26 mouse cellular contexts compared by ENCODE assay signal in the genomic region with DNA sequence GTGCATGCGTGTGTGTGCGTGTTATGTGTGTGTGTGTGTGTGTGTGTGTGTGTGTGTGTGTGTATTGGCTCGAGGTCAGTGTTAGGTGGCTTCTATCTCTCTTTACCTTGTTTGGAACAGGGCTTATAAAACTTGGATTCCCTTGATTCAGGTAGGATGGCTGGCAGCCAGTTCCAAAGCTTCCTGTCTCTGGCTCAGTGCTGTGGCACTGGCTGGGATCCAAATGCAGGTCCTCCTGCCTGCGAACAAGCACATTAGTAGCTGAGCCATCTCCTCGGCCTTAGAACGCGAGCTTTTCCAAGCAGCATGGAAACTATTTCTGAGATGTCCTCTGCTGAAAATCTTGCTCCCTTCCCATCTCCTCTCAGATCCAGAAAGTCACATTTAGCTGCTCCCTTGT. TPM values are rescaled to one million over a fixed set of nuclear protein-coding genes. Genes with fewer than 3 reads are reported as not detected.
DNase-seq lines count a peak whose midpoint lies in the region; ATAC-seq and TF ChIP-seq lines count a peak whose summit lies in the region.
"Had no signal": no experiment of that assay in that cellular context is flagged by ENCODE, and none has a peak within 500 bp of the region (broad histone marks: within the 10 kb centered on the region; RNA-seq: fewer than 3 reads in every experiment).

No protein-coding gene starts in this region.

- H3K27me3 ChIP-seq in heart, postnatal 0 days (ENCODE audit: control insufficient read depth, insufficient read depth, low read length), result no peaks in the 10 kb centered on the region
- no peaks in the 10 kb centered on the region for H3K27me3 ChIP-seq in testis, adult 2 months (ENCODE audit: control insufficient read depth, insufficient read depth, low read length)
- H3K27me3 ChIP-seq: CH12.LX; embryonic facial prominence, embryonic 12.5 days; forebrain, embryonic 12.5 days; heart, embryonic 15.5 days; hindbrain, embryonic 13.5 days; intestine, embryonic 15.5 days; Patski had no signal

- no peak for TF ChIP-seq CTCF in heart, postnatal 0 days (IDR thresholded peaks at IDR 0.05; ENCODE audit: low read depth)
- TF ChIP-seq CTCF in testis, adult 2 months (IDR thresholded peaks at IDR 0.05; ENCODE audit: control insufficient read depth, insufficient read depth, insufficient replicate concordance, low read depth, low read length), result no peak

- H3K9me3 ChIP-seq in heart, postnatal 0 days (replicated peaks; ENCODE audit: control insufficient read depth, low read length), result no peaks in the 10 kb centered on the region; the same call in 1 of the 2 replicates
- H3K9me3 ChIP-seq: embryonic facial prominence, embryonic 12.5 days; forebrain, embryonic 12.5 days; heart, embryonic 15.5 days; hindbrain, embryonic 13.5 days; intestine, embryonic 15.5 days had no signal

- no peak overlapping the region for H3K4me3 ChIP-seq in heart, postnatal 0 days (ENCODE audit: low read depth, low read length)
- H3K4me3 ChIP-seq in testis, adult 2 months (ENCODE audit: control insufficient read depth, low read depth, low read length), result peak overlapping the region; percentile 71
- H3K4me3 ChIP-seq: embryonic facial prominence, embryonic 12.5 days; forebrain, embryonic 12.5 days; heart, adult 2 months; heart, embryonic 15.5 days; hindbrain, embryonic 13.5 days; intestine, embryonic 15.5 days had no signal

- H3K4me2 ChIP-seq in heart, postnatal 0 days (ENCODE audit: low read depth, low read length), result no peak overlapping the region
- H3K4me2 ChIP-seq: embryonic facial prominence, embryonic 12.5 days; forebrain, embryonic 12.5 days; heart, embryonic 11.5 days; heart, embryonic 15.5 days; hindbrain, embryonic 13.5 days; intestine, embryonic 15.5 days had no signal

- H3K27ac ChIP-seq in heart, postnatal 0 days (ENCODE audit: low read depth), result peak overlapping the region; percentile 57; the same call in 1 of the 2 replicates
- H3K27ac ChIP-seq in testis, adult 2 months (ENCODE audit: control insufficient read depth, insufficient read depth, low read depth, low read length), result no peak overlapping the region
- H3K27ac ChIP-seq: embryonic facial prominence, embryonic 12.5 days; forebrain, embryonic 12.5 days; heart, adult 2 months; heart, embryonic 15.5 days; hindbrain, embryonic 13.5 days; intestine, embryonic 15.5 days had no signal

- intact Hi-C loops in heart, postnatal 36 days (cut with DNase I), result no loop called here

- no peak for ATAC-seq in heart, postnatal 0 days (ENCODE audit: insufficient read depth, low read depth)
- ATAC-seq: forebrain, embryonic 16.5 days; Patski had no signal

- no peak for TF ChIP-seq POLR2A in testis, adult 2 months (IDR thresholded peaks at IDR 0.05; ENCODE audit: control insufficient read depth, low read depth, low read length)

- H3K4me1 ChIP-seq in heart, postnatal 0 days (ENCODE audit: control insufficient read depth, insufficient read depth), result no peaks in the 10 kb centered on the region
- H3K4me1 ChIP-seq in testis, adult 2 months (ENCODE audit: control insufficient read depth, insufficient read depth, low read length), result peaks cover 12% of the 10 kb centered on the region
- H3K4me1 ChIP-seq: embryonic facial prominence, embryonic 12.5 days; forebrain, embryonic 12.5 days; hindbrain, embryonic 13.5 days; intestine, embryonic 15.5 days had no signal

- H3K9ac ChIP-seq in heart, postnatal 0 days (replicated peaks; ENCODE audit: low read depth, low read length), result no peak overlapping the region
- H3K9ac ChIP-seq: embryonic facial prominence, embryonic 12.5 days; forebrain, embryonic 12.5 days; heart, embryonic 15.5 days; hindbrain, embryonic 13.5 days; intestine, embryonic 15.5 days had no signal

- TF ChIP-seq EP300 in heart, postnatal 0 days (IDR thresholded peaks at IDR 0.05; ENCODE audit: low read depth), result no peak

- WGBS in heart, postnatal 0 days, result 62% methylated on average over 7 of the region's 7 CpGs
- WGBS in large intestine, adult 2 months, result 24% methylated on average over 7 of the region's 7 CpGs

- DNase-seq in cerebellum, postnatal 25 days, result peak; percentile 36 to 61
- no peak for DNase-seq in cerebellum, adult 11-12 months
- no peak for DNase-seq in heart, postnatal 0 days (ENCODE audit: low spot score)
- DNase-seq in heart, postnatal 36 days, result no peak
- no peak for DNase-seq in testis, postnatal 10 days (ENCODE audit: low spot score)
- peak; percentile 55 for DNase-seq in large intestine, adult 2 months (ENCODE audit: low read depth, low spot score)
- DNase-seq: adrenal gland, adult 2 months; adrenal gland, postnatal 25 days; cerebellum, adult 18-20 months; embryo, embryonic 11 days; gastrocnemius, postnatal 10 days; heart, adult 2 months; heart, postnatal 4 days; kidney, adult 18-20 months had no signal

- no peaks in the 10 kb centered on the region for H3K36me3 ChIP-seq in heart, postnatal 0 days (replicated peaks; ENCODE audit: control insufficient read depth, insufficient read depth, low read length)
- no peaks in the 10 kb centered on the region for H3K36me3 ChIP-seq in testis, adult 2 months (ENCODE audit: control insufficient read depth, insufficient read depth, low read length)
- H3K36me3 ChIP-seq: embryonic facial prominence, embryonic 12.5 days; forebrain, embryonic 12.5 days; heart, embryonic 15.5 days; hindbrain, embryonic 13.5 days; intestine, embryonic 15.5 days had no signal

RNA-seq across cellular contexts. Expression of a gene that starts 1.7 kb away (rescaled TPM):
- not detected in 2 replicates for total RNA-seq in heart, postnatal 0 days (2014; rRNA removed; ENCODE audit: low replicate concordance)
- polyA plus RNA-seq in heart, postnatal 0 days (2015; fragmentation: Nextera tagmentation; extraction: Ambion mirVana), result 0.04 TPM in 1 of 2 replicates, not detected in the other
- under 1 TPM in 1 of 2 experiments, not detected in 1; 0.14 TPM for total RNA-seq in heart, postnatal 36 days (2021)
- 6.2 and 8.6 TPM in 2 replicates for polyA plus RNA-seq in testis, adult 2 months (2012; rRNA removed)
- polyA plus RNA-seq in large intestine, adult 2 months (2012; rRNA removed), result 0.10 and 0.14 TPM in 2 replicates
- total RNA-seq: adrenal gland, adult 2 months; adrenal gland, postnatal 25 days; CH12.LX; common myeloid progenitor, adult 5-6 weeks; gastrocnemius, postnatal 4 days; heart, adult 2 months; heart, postnatal 4 days had no signal
- polyA plus RNA-seq: intestine, embryonic 15.5 days had no signal

RNA-seq across cellular contexts. Expression of a gene that starts 31.0 kb away (rescaled TPM):
- 0.11 and 7.4 TPM in 2 replicates for total RNA-seq in heart, postnatal 0 days (2014; rRNA removed; ENCODE audit: low replicate concordance)
- polyA plus RNA-seq in heart, postnatal 0 days (2015; fragmentation: Nextera tagmentation; extraction: Ambion mirVana), result 8.5 and 9.2 TPM in 2 replicates
- 10 to 100 TPM; 15.8 to 20.6 TPM for total RNA-seq in heart, postnatal 36 days (2021)
- polyA plus RNA-seq in testis, adult 2 months (2012; rRNA removed), result 11.0 and 15.0 TPM in 2 replicates
- 4.5 and 5.2 TPM in 2 replicates for polyA plus RNA-seq in large intestine, adult 2 months (2012; rRNA removed)

RNA-seq across cellular contexts. Expression of a gene that starts 50.4 kb away (rescaled TPM):
- 55.1 and 168 TPM in 2 replicates for total RNA-seq in heart, postnatal 0 days (2014; rRNA removed; ENCODE audit: low replicate concordance)
- 41.3 and 46.0 TPM in 2 replicates for polyA plus RNA-seq in heart, postnatal 0 days (2015; fragmentation: Nextera tagmentation; extraction: Ambion mirVana)
- total RNA-seq in heart, postnatal 36 days (2021), result 100 to 1,000 TPM; 111 to 123 TPM
- 60.4 and 79.5 TPM in 2 replicates for polyA plus RNA-seq in testis, adult 2 months (2012; rRNA removed)
- 62.7 and 78.0 TPM in 2 replicates for polyA plus RNA-seq in large intestine, adult 2 months (2012; rRNA removed)

Comparison
In these comparisons a context has a peak if more than half of its experiments do, and no peak if none do; other contexts are left out.
1. DNase-seq: peak in cerebellum, postnatal 25 days (2 of 2) and large intestine, adult 2 months (single experiment); none in cerebellum, adult 11-12 months (single experiment), heart, postnatal 0 days (single experiment), heart, postnatal 36 days (0 of 2) and testis, postnatal 10 days (single experiment).